Mouse (Mus musculus): ENCODE measurements around the gene Ubash3b. TPM values are rescaled to one million over a fixed set of nuclear protein-coding genes. Genes with fewer than 3 reads are reported as not detected.

Gene Ubash3b
- polyA plus RNA-seq, 1 experiment = 39.3 TPM

DNA sequence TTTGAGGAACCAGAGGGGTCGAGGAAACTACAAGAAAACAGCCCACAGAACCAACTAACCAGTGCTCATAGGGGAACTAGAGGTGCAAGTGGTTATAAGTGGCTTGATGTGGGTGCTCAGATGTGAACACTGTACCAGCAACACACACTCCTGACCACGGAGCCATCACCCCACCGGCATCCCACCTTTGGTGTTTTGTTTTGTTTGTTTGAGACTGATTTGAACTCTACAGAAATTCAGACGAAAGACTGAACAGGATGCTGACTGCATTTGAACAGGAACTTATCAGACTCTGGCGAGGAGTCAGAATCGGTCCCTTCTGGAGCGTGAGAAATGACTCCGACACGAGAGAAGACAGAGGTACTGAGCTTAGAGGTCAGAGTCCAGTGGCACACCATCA is 19.9 kb upstream of the Ubash3b start:
- WGBS = 88% methylated on average over 9 of the region's 9 CpGs
- TF ChIP-seq POLR2A (IDR thresholded peaks at IDR 0.05; ENCODE audit: borderline replicate concordance, insufficient read depth, low read length) (no peak), CTCF (IDR thresholded peaks at IDR 0.05; ENCODE audit: borderline replicate concordance, insufficient read depth, low read depth, low read length) (no peak)
- H3K4me1 ChIP-seq (ENCODE audit: control insufficient read depth, insufficient read depth, low read length) = peaks cover 11% of the 10 kb centered on the region
- H3K27me3 ChIP-seq (ENCODE audit: control insufficient read depth, insufficient read depth, low read length) = no peaks in the 10 kb centered on the region
- no peak overlapping the region for H3K4me3 ChIP-seq (replicated peaks; ENCODE audit: insufficient read depth, low read depth, low read length)
- no peak overlapping the region for H3K27ac ChIP-seq (ENCODE audit: insufficient read depth, low read length)
- no peak for DNase-seq

DNA sequence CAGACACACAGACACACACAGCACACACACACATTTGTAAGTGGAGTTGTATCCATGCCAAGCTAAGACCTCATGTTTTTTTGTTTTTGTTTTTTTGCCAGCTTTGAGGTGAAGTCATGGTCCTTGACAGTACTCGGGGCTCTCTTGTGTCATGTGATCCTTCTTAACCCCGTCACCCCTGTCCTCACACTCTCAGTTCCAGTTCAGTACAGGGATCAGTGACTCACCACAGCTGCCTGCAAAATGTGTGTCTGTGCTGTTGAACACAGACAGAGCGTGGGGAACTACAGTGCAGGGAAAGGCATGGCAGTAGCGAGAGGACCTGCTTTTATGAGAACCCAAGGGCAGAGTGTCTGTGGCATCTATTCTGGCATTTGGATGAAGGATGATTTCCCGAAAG is 17.6 kb upstream of the Ubash3b start:
- TF ChIP-seq CTCF (IDR thresholded peaks at IDR 0.05; ENCODE audit: borderline replicate concordance, insufficient read depth, low read depth, low read length) (no peak), POLR2A (IDR thresholded peaks at IDR 0.05; ENCODE audit: borderline replicate concordance, insufficient read depth, low read length) (no peak)
- Histone ChIP-seq H3K4me1 (ENCODE audit: control insufficient read depth, insufficient read depth, low read length) (peaks cover 11% of the 10 kb centered on the region), H3K27ac (ENCODE audit: insufficient read depth, low read length) (no peak overlapping the region), H3K27me3 (ENCODE audit: control insufficient read depth, insufficient read depth, low read length) (no peaks in the 10 kb centered on the region), H3K4me3 (replicated peaks; ENCODE audit: insufficient read depth, low read depth, low read length) (no peak overlapping the region)
- no peak for DNase-seq
- 92% methylated on average over 5 of the region's 5 CpGs for WGBS

- DNase-seq = no peak
- TF ChIP-seq POLR2A (IDR thresholded peaks at IDR 0.05; ENCODE audit: borderline replicate concordance, insufficient read depth, low read length) (no peak), CTCF (IDR thresholded peaks at IDR 0.05; ENCODE audit: borderline replicate concordance, insufficient read depth, low read depth, low read length) (no peak)
- 73% methylated on average over 3 of the region's 3 CpGs for WGBS
- Histone ChIP-seq H3K27me3 (ENCODE audit: control insufficient read depth, insufficient read depth, low read length) (no peaks in the 10 kb centered on the region), H3K4me1 (ENCODE audit: control insufficient read depth, insufficient read depth, low read length) (no peaks in the 10 kb centered on the region), H3K27ac (ENCODE audit: insufficient read depth, low read length) (no peak overlapping the region), H3K4me3 (replicated peaks; ENCODE audit: insufficient read depth, low read depth, low read length) (no peak overlapping the region)
These were observed 11.7 kb upstream of the Ubash3b start for GRCm38 (mm10) chr9:41173158-41173557.

DNA sequence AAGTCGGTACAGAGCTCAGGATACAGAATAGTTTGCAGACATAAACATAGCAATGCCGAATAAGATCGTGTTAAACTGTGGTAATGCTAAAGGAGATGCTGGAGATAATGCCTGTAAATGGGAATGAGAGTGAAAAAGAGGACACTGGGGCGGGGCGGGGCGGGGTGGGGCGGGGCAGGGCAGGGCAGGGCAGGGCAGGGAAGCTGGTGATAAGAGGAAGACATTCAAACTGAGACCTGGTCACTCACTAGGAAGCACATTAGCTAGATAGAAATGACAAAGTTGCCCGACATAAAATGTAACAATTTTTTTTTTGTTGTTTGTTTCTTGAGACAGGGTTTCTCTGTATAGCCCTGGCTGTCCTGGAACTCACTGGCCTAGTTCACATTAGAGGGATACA is 10.9 kb upstream of the Ubash3b start:
- TF ChIP-seq POLR2A (IDR thresholded peaks at IDR 0.05; ENCODE audit: borderline replicate concordance, insufficient read depth, low read length) = no peak
- no peak for TF ChIP-seq CTCF (IDR thresholded peaks at IDR 0.05; ENCODE audit: borderline replicate concordance, insufficient read depth, low read depth, low read length)
- Histone ChIP-seq H3K27me3 (ENCODE audit: control insufficient read depth, insufficient read depth, low read length) (no peaks in the 10 kb centered on the region), H3K4me1 (ENCODE audit: control insufficient read depth, insufficient read depth, low read length) (no peaks in the 10 kb centered on the region), H3K4me3 (replicated peaks; ENCODE audit: insufficient read depth, low read depth, low read length) (no peak overlapping the region), H3K27ac (ENCODE audit: insufficient read depth, low read length) (no peak overlapping the region)
- no peak for DNase-seq
- WGBS = 95% methylated on average over 8 of the region's 8 CpGs

DNA sequence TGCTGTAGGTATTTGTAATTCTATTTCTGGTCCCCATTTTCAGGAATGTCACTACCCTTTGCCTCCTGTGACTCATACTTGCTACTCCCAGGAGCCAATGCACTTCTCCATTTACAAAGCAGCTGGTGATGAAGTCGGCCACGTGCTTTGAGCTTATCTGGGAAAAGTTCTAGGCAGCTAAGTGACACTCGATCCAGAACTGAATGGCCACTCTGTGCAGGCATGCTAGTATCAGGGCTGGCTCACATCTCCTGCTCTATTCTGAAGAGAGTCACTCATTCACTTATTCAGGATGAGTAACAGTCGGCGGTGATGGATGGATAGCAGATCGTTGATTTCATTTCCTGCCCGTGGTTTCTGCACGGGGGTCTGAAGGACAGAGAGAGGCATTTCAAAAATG is 8.5 kb upstream of the Ubash3b start:
- H3K27ac ChIP-seq (ENCODE audit: insufficient read depth, low read length) = no peak overlapping the region
- no peak overlapping the region for H3K4me3 ChIP-seq (replicated peaks; ENCODE audit: insufficient read depth, low read depth, low read length)
- no peaks in the 10 kb centered on the region; the same call in 1 of the 2 replicates for H3K27me3 ChIP-seq (ENCODE audit: control insufficient read depth, insufficient read depth, low read length)
- TF ChIP-seq CTCF (IDR thresholded peaks at IDR 0.05; ENCODE audit: borderline replicate concordance, insufficient read depth, low read depth, low read length) (no peak), POLR2A (IDR thresholded peaks at IDR 0.05; ENCODE audit: borderline replicate concordance, insufficient read depth, low read length) (no peak)
- 81% methylated on average over 8 of the region's 8 CpGs for WGBS
- H3K4me1 ChIP-seq (ENCODE audit: control insufficient read depth, insufficient read depth, low read length) = no peaks in the 10 kb centered on the region
- DNase-seq = no peak

GRCm38 (mm10) chr9:41168656-41169055 is 7.2 kb upstream of the Ubash3b start:
- Histone ChIP-seq H3K4me3 (replicated peaks; ENCODE audit: insufficient read depth, low read depth, low read length) (no peak overlapping the region), H3K4me1 (ENCODE audit: control insufficient read depth, insufficient read depth, low read length) (no peaks in the 10 kb centered on the region), H3K27ac (ENCODE audit: insufficient read depth, low read length) (no peak overlapping the region), H3K27me3 (ENCODE audit: control insufficient read depth, insufficient read depth, low read length) (no peaks in the 10 kb centered on the region; the same call in 1 of the 2 replicates)
- no peak for TF ChIP-seq POLR2A (IDR thresholded peaks at IDR 0.05; ENCODE audit: borderline replicate concordance, insufficient read depth, low read length)
- TF ChIP-seq CTCF (IDR thresholded peaks at IDR 0.05; ENCODE audit: borderline replicate concordance, insufficient read depth, low read depth, low read length) = no peak
- no peak for DNase-seq
- 86% methylated on average over 2 of the region's 2 CpGs for WGBS

DNA sequence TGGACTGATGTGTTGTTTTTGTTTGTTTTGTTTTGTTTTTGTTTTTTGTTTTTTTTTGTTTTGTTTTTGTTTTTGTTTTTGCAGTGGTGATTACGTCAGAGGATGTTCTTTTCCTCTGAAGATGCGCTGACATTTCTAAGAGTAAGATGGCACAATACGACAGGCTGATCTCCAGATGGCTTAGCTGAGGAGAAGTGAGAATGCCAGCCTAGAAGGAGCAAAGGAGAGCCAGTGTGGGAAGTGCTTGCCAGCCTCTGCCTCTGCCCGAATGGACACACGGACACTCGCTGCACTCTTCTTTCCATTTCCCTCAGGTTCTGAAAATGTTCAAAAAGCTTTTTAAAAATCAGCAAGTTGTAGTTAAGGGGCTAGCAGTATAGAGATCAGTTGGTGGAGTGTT is 6.7 kb upstream of the Ubash3b start:
- Histone ChIP-seq H3K4me1 (ENCODE audit: control insufficient read depth, insufficient read depth, low read length) (no peaks in the 10 kb centered on the region), H3K27ac (ENCODE audit: insufficient read depth, low read length) (no peak overlapping the region), H3K4me3 (replicated peaks; ENCODE audit: insufficient read depth, low read depth, low read length) (no peak overlapping the region), H3K27me3 (ENCODE audit: control insufficient read depth, insufficient read depth, low read length) (no peaks in the 10 kb centered on the region; the same call in 1 of the 2 replicates)
- WGBS = 34% methylated on average over 6 of the region's 6 CpGs
- no peak for DNase-seq
- TF ChIP-seq CTCF (IDR thresholded peaks at IDR 0.05; ENCODE audit: borderline replicate concordance, insufficient read depth, low read depth, low read length) = no peak
- no peak for TF ChIP-seq POLR2A (IDR thresholded peaks at IDR 0.05; ENCODE audit: borderline replicate concordance, insufficient read depth, low read length)

- no peak overlapping the region for H3K4me3 ChIP-seq (replicated peaks; ENCODE audit: insufficient read depth, low read depth, low read length)
- DNase-seq = no peak
- WGBS = 73% methylated on average over 9 of the region's 10 CpGs
- no peak overlapping the region for H3K27ac ChIP-seq (ENCODE audit: insufficient read depth, low read length)
- no peaks in the 10 kb centered on the region; the same call in 1 of the 2 replicates for H3K27me3 ChIP-seq (ENCODE audit: control insufficient read depth, insufficient read depth, low read length)
- no peaks in the 10 kb centered on the region for H3K4me1 ChIP-seq (ENCODE audit: control insufficient read depth, insufficient read depth, low read length)
- TF ChIP-seq POLR2A (IDR thresholded peaks at IDR 0.05; ENCODE audit: borderline replicate concordance, insufficient read depth, low read length) (no peak), CTCF (IDR thresholded peaks at IDR 0.05; ENCODE audit: borderline replicate concordance, insufficient read depth, low read depth, low read length) (no peak)
These were observed 5.4 kb upstream of the Ubash3b start for GRCm38 (mm10) chr9:41166886-41167285.
